Mouse (Mus musculus) left cerebral cortex, postnatal 25 days (tissue): ENCODE data around the gene Gm9970. TPM values are rescaled to one million over a fixed set of nuclear protein-coding genes. Genes with fewer than 3 reads are reported as not detected.

Source experiments
- DNase-seq, 2 experiments: peaks; one replicate each; pipeline ENCODE4 v3.0.0; 2022; ENCODE audit warnings: low spot score in 2 of 2, mixed read lengths in 1 of 2
- intact Hi-C: fragments of 180-260 bp; cut with DNase I; formaldehyde crosslinking; loops from one replicate; pipeline ENCODE4 v1.15.1; 2025
- total RNA-seq, 2 experiments: library from RNA; stranded (reverse); gene quantifications; 2 replicates each; pipeline ENCODE4 v1.2.3; 2021

The Gm9970 gene
- not detected for total RNA-seq

- intact Hi-C loops: loop anchor here (1.0 kb wide), 1 partner anchor 20 kb away; no protein-coding TSS in a partner anchor
These were observed at the start of gene Gm9970, which contains the start of gene Nrbp1 for GRCm38 (mm10) chr5:31240637-31241521. TSS of gene Gm9970 (minus strand) at chr5:31241232. TSS of gene Nrbp1 (plus strand) at chr5:31240864.

GRCm38 (mm10) chr5:31289626-31290230 lies 48.7 kb upstream of the Gm9970 start:
- intact Hi-C loops: loop anchor here (2.0 to 10.0 kb wide), 2 partner anchors 69 to 325 kb away; partner anchors contain the start of genes Ppm1g, Preb and Tcf23
- DNase-seq: no peak

More at GRCm38 (mm10) chr5:31240637-31241521, at the start of gene Gm9970, which contains the start of gene Nrbp1:
- DNase-seq: peak; percentile 96 to 97

- intact Hi-C loops: no loop called here
- no peak for DNase-seq
These were observed 47.6 kb upstream of the Gm9970 start for GRCm38 (mm10) chr5:31288655-31289054.

GRCm38 (mm10) chr5:31288225-31288624 lies 47.2 kb upstream of the Gm9970 start:
- intact Hi-C loops: no loop called here
- DNase-seq: no peak

- no peak for DNase-seq
- intact Hi-C loops: no loop called here
These were observed 38.4 kb upstream of the Gm9970 start for GRCm38 (mm10) chr5:31279245-31279988.

- intact Hi-C loops: no loop called here
- DNase-seq: peak in 1 of 2 experiments; percentile 80
These were observed 32.0 kb upstream of the Gm9970 start for GRCm38 (mm10) chr5:31273018-31273417.

GRCm38 (mm10) chr5:31267686-31268085 lies 26.7 kb upstream of the Gm9970 start:
- intact Hi-C loops: no loop called here

GRCm38 (mm10) chr5:31266101-31266500 lies 25.1 kb upstream of the Gm9970 start:
- intact Hi-C loops: no loop called here
- DNase-seq: no peak

More at GRCm38 (mm10) chr5:31267686-31268085, 26.7 kb upstream of the Gm9970 start:
- DNase-seq: no peak

- intact Hi-C loops: no loop called here
- DNase-seq: no peak
These were observed 16.6 kb upstream of the Gm9970 start for GRCm38 (mm10) chr5:31257616-31258015.

- intact Hi-C loops: no loop called here
- no peak for DNase-seq
These were observed 14.9 kb upstream of the Gm9970 start for GRCm38 (mm10) chr5:31255971-31256370.

GRCm38 (mm10) chr5:31255381-31255780 lies 14.3 kb upstream of the Gm9970 start:
- DNase-seq: no peak
- intact Hi-C loops: no loop called here

- intact Hi-C loops: no loop called here
These were observed 13.9 kb upstream of the Gm9970 start for GRCm38 (mm10) chr5:31254901-31255300.

GRCm38 (mm10) chr5:31254452-31254851 lies 13.4 kb upstream of the Gm9970 start:
- intact Hi-C loops: no loop called here
- no peak for DNase-seq

More at GRCm38 (mm10) chr5:31254901-31255300, 13.9 kb upstream of the Gm9970 start:
- DNase-seq: no peak

GRCm38 (mm10) chr5:31253806-31254205 lies 12.8 kb upstream of the Gm9970 start:
- DNase-seq: no peak
- intact Hi-C loops: no loop called here

- intact Hi-C loops: no loop called here
These were observed 11.9 kb upstream of the Gm9970 start for GRCm38 (mm10) chr5:31252795-31253545.

GRCm38 (mm10) chr5:31252151-31252550 lies 11.1 kb upstream of the Gm9970 start:
- intact Hi-C loops: no loop called here
- no peak for DNase-seq

More at GRCm38 (mm10) chr5:31252795-31253545, 11.9 kb upstream of the Gm9970 start:
- DNase-seq: no peak

GRCm38 (mm10) chr5:31251541-31252101 lies 10.6 kb upstream of the Gm9970 start, which contains the start of gene Krtcap3:
TSS of gene Krtcap3 (plus strand) at chr5:31251691.
- intact Hi-C loops: no loop called here
- no peak for DNase-seq

GRCm38 (mm10) chr5:31250716-31251115 lies 9.7 kb upstream of the Gm9970 start:
- intact Hi-C loops: no loop called here
- no peak for DNase-seq

GRCm38 (mm10) chr5:31242191-31242590 lies 1.2 kb upstream of the Gm9970 start:
- intact Hi-C loops: no loop called here
- DNase-seq: no peak
